In genomic region chr5:120197813-120198387, GRCm38 (mm10) we compare ENCODE assay signal across 24 mouse cellular contexts.
A peak's percentile ranks its signal among the peaks of the same experiment; 100 is the strongest.
DNase-seq lines count a peak whose midpoint lies in the region; ATAC-seq lines count a peak whose summit lies in the region.
"Had no signal": no experiment of that assay in that cellular context is flagged by ENCODE, and none has a peak within 500 bp of the region (broad histone marks: within the 10 kb centered on the region; RNA-seq: fewer than 3 reads in every experiment).

No protein-coding gene starts in this region.

- no peak overlapping the region for H3K4me2 ChIP-seq in midbrain, embryonic 13.5 days (replicated peaks)
- H3K4me2 ChIP-seq in midbrain, embryonic 16.5 days (ENCODE audit: low read length) = no peak overlapping the region
- H3K4me2 ChIP-seq in neural tube, embryonic 14.5 days (ENCODE audit: low read depth, low read length) = no peak overlapping the region
- H3K4me2 ChIP-seq: embryonic facial prominence, embryonic 15.5 days; heart, embryonic 12.5 days; liver, embryonic 11.5 days had no signal

- 82% methylated on average over 10 of the region's 10 CpGs for WGBS in midbrain, embryonic 13.5 days
- 75% methylated on average over 10 of the region's 10 CpGs for WGBS in midbrain, embryonic 16.5 days
- 62% methylated on average over 10 of the region's 10 CpGs for WGBS in neural tube, embryonic 14.5 days

- no peaks in the 10 kb centered on the region for H3K9me3 ChIP-seq in midbrain, embryonic 13.5 days
- H3K9me3 ChIP-seq in midbrain, embryonic 16.5 days (replicated peaks; ENCODE audit: control insufficient read depth, low read length, poor library complexity, severe bottlenecking) = no peaks in the 10 kb centered on the region; the same call in 1 of the 2 replicates
- no peaks in the 10 kb centered on the region for H3K9me3 ChIP-seq in neural tube, embryonic 14.5 days (ENCODE audit: control insufficient read depth, low read length)
- H3K9me3 ChIP-seq: embryonic facial prominence, embryonic 15.5 days had no signal

- H3K9ac ChIP-seq in midbrain, embryonic 13.5 days (replicated peaks) = no peak overlapping the region
- H3K9ac ChIP-seq in midbrain, embryonic 16.5 days (ENCODE audit: low read depth, low read length) = no peak overlapping the region
- no peak overlapping the region for H3K9ac ChIP-seq in neural tube, embryonic 14.5 days (replicated peaks; ENCODE audit: low read depth, low read length)
- H3K9ac ChIP-seq: embryonic facial prominence, embryonic 15.5 days; heart, embryonic 12.5 days had no signal

- H3K27me3 ChIP-seq in midbrain, embryonic 13.5 days = no peaks in the 10 kb centered on the region
- no peaks in the 10 kb centered on the region for H3K27me3 ChIP-seq in midbrain, embryonic 16.5 days (ENCODE audit: control insufficient read depth, insufficient read depth, low read depth, low read length)
- H3K27me3 ChIP-seq in neural tube, embryonic 14.5 days (ENCODE audit: control insufficient read depth, insufficient read depth, low read length) = no peaks in the 10 kb centered on the region
- H3K27me3 ChIP-seq: embryonic facial prominence, embryonic 15.5 days; heart, embryonic 12.5 days; megakaryocyte, embryonic 14.5 days; Patski had no signal

- H3K4me1 ChIP-seq in midbrain, embryonic 13.5 days (replicated peaks) = peaks cover 55% of the 10 kb centered on the region
- peaks cover 24% of the 10 kb centered on the region for H3K4me1 ChIP-seq in midbrain, embryonic 16.5 days (ENCODE audit: control insufficient read depth, insufficient read depth, low read length)
- peaks cover 25% of the 10 kb centered on the region for H3K4me1 ChIP-seq in neural tube, embryonic 14.5 days (ENCODE audit: control insufficient read depth, insufficient read depth, low read length)

- peaks cover 24% of the 10 kb centered on the region for H3K36me3 ChIP-seq in midbrain, embryonic 13.5 days
- H3K36me3 ChIP-seq in midbrain, embryonic 16.5 days (ENCODE audit: control insufficient read depth, insufficient read depth, low read length) = 0 out of 2 replicates have a peak, but pooled peaks cover 2% of the 10 kb centered on the region
- H3K36me3 ChIP-seq in neural tube, embryonic 14.5 days (ENCODE audit: control insufficient read depth, insufficient read depth, low read length) = no peaks in the 10 kb centered on the region

- H3K27ac ChIP-seq in midbrain, embryonic 13.5 days = peak overlapping the region; percentile 21; the same call in 1 of the 2 replicates
- no peak overlapping the region for H3K27ac ChIP-seq in midbrain, embryonic 16.5 days (ENCODE audit: low read length)
- H3K27ac ChIP-seq in neural tube, embryonic 14.5 days (ENCODE audit: low read depth, low read length) = no peak overlapping the region
- H3K27ac ChIP-seq: embryonic facial prominence, embryonic 15.5 days had no signal

- intact Hi-C loops in gastrocnemius, postnatal 14 days (cut with DNase I; ENCODE audit: low total_unique reads) = no loop called here

- H3K4me3 ChIP-seq in midbrain, embryonic 13.5 days (replicated peaks) = no peak overlapping the region
- no peak overlapping the region for H3K4me3 ChIP-seq in midbrain, embryonic 16.5 days (ENCODE audit: low read depth, low read length)
- H3K4me3 ChIP-seq in neural tube, embryonic 14.5 days (ENCODE audit: low read depth, low read length) = no peak overlapping the region
- H3K4me3 ChIP-seq: embryonic facial prominence, embryonic 15.5 days; heart, embryonic 12.5 days; megakaryocyte, embryonic 14.5 days had no signal

- peak; percentile 6 for DNase-seq in cerebellum, adult 8-10 months
- DNase-seq in cerebellum, adult 9-10 months = no peak
- DNase-seq in gastrocnemius, postnatal 14 days = peak; percentile 58
- DNase-seq in gastrocnemius, adult 8-10 months (ENCODE audit: low spot score in 2 of 2) = no peak
- DNase-seq in spleen, postnatal 4 days (ENCODE audit: low spot score in 2 of 2) = no peak
- DNase-seq: adrenal gland, postnatal 10 days; heart, adult 11 months; heart, postnatal 14 days; kidney, adult 9 months; kidney, postnatal 25 days; lung, adult 18-20 months; lung, postnatal 14 days; right cerebral cortex, postnatal 25 days; thymus, adult 2 months had no signal

- ATAC-seq in midbrain, embryonic 13.5 days = no peak
- no peak for ATAC-seq in midbrain, embryonic 16.5 days
- ATAC-seq in neural tube, embryonic 14.5 days (ENCODE audit: low read depth) = 0 out of 2 replicates have a peak, but pooled peaks have one; percentile 20
- ATAC-seq: CD4-positive, CD25-positive, alpha-beta regulatory T cell, adult 4 months; inflammation-experienced regulatory T-cells, adult 6 months; Patski had no signal

Comparison
In these comparisons a context has a peak if more than half of its experiments do, and no peak if none do; other contexts are left out.
1. DNase-seq: peak in cerebellum, adult 8-10 months (single experiment) and gastrocnemius, postnatal 14 days (single experiment); none in cerebellum, adult 9-10 months (single experiment), gastrocnemius, adult 8-10 months (0 of 2) and spleen, postnatal 4 days (0 of 2).